Mouse (Mus musculus) hindbrain, embryonic 10.5 days (tissue): ENCODE data around the gene March2. TPM values are rescaled to one million over a fixed set of nuclear protein-coding genes. Genes with fewer than 3 reads are reported as not detected.

ENCODE experiments used
- DNase-seq: peaks from one replicate; pipeline ENCODE4 v3.0.0-alpha.2; 2017; ENCODE audit warnings: low spot score
- H3K27ac ChIP-seq: fragments of 300-500 bp; sonication (generic); 2 replicates; pipeline ENCODE4 v1.5.1; 2016; ENCODE audit warnings: mild to moderate bottlenecking, moderate library complexity
- H3K27me3 ChIP-seq: fragments of 300-500 bp; sonication (generic); 2 replicates; pipeline ENCODE4 v1.6.1; 2016; ENCODE audit warnings: mild to moderate bottlenecking; ENCODE audit not compliant: poor library complexity, insufficient read depth, severe bottlenecking
- H3K36me3 ChIP-seq: fragments of 300-500 bp; sonication (generic); 2 replicates; pipeline ENCODE4 v1.6.1; 2016; ENCODE audit warnings: mild to moderate bottlenecking, moderate library complexity
- H3K4me1 ChIP-seq: fragments of 300-500 bp; sonication (generic); replicated peaks from 2 replicates; pipeline ENCODE4 v1.6.1; 2016; ENCODE audit warnings: mild to moderate bottlenecking
- H3K4me3 ChIP-seq: fragments of 300-500 bp; sonication (generic); 2 replicates; pipeline ENCODE4 v1.5.1; 2016; ENCODE audit warnings: mild to moderate bottlenecking, moderate library complexity
- H3K9me3 ChIP-seq: fragments of 300-500 bp; sonication (generic); 2 replicates; pipeline ENCODE4 v1.6.1; 2016; ENCODE audit warnings: mild to moderate bottlenecking, moderate library complexity
- WGBS: fragments of 180-500 bp; shearing (Covaris S2); methylation state at CpG from one replicate; pipeline ENCODE4 v1.1.7; 2016; 5-methylcytosine and 5-hydroxymethylcytosine counted together
- polyA plus RNA-seq: library from polyadenylated mRNA; unstranded; fragments of >200 nt; fragmentation: Nextera tagmentation; extraction: Ambion mirVana; gene quantifications from 2 replicates; pipeline ENCODE4 v1.2.1, GENCODE M21; 2016

Gene March2
- polyA plus RNA-seq = 36.7 and 45.4 TPM in 2 replicates

- Histone ChIP-seq H3K36me3 (peaks cover 4% of the 10 kb centered on the region; the same call in 1 of the 2 replicates), H3K9me3 (no peaks in the 10 kb centered on the region), H3K27ac (peak within 1 kb of the TSS; percentile 92), H3K4me3 (peak within 1 kb of the TSS; percentile 89), H3K27me3 (no peaks in the 10 kb centered on the region), H3K4me1 (peaks cover 6% of the 10 kb centered on the region; the same call in 1 of the 2 replicates)
- under 1% methylated on average over 46 of the region's 46 CpGs for WGBS
- DNase-seq = peak; percentile 97
Observed at GRCm38 (mm10) chr17:33718384-33718881, at the start of gene March2. Gene March2 (minus strand): TSS chr17:33718670.

- Histone ChIP-seq H3K4me3 (no peak overlapping the region), H3K27ac (no peak overlapping the region), H3K9me3 (no peaks in the 10 kb centered on the region), H3K27me3 (no peaks in the 10 kb centered on the region), H3K4me1 (no peaks in the 10 kb centered on the region), H3K36me3 (no peaks in the 10 kb centered on the region)
- no peak for DNase-seq
- WGBS = 78% methylated on average over 3 of the region's 3 CpGs
Observed at GRCm38 (mm10) chr17:33766389-33766788, 47.9 kb upstream of the March2 start.

- WGBS = 3% methylated on average over 35 of the region's 35 CpGs
- peak; percentile 99 for DNase-seq
- Histone ChIP-seq H3K4me1 (peaks cover 43% of the 10 kb centered on the region), H3K9me3 (no peaks in the 10 kb centered on the region), H3K4me3 (peak within 1 kb of the TSS; percentile 92), H3K27ac (peak within 1 kb of the TSS; percentile 100), H3K27me3 (no peaks in the 10 kb centered on the region), H3K36me3 (peaks cover 19% of the 10 kb centered on the region)
Observed at GRCm38 (mm10) chr17:33760255-33761165, 42.0 kb upstream of the March2 start, which contains the start of gene Rab11b. Gene Rab11b (minus strand): TSS chr17:33760530.

- peak overlapping the region; percentile 92 for H3K4me3 ChIP-seq
- peak; percentile 93 for DNase-seq
- peak overlapping the region; percentile 100 for H3K27ac ChIP-seq
- peaks cover 21% of the 10 kb centered on the region for H3K36me3 ChIP-seq
- no peaks in the 10 kb centered on the region for H3K27me3 ChIP-seq
- WGBS = 0% methylated on average over 38 of the region's 38 CpGs
- no peaks in the 10 kb centered on the region for H3K9me3 ChIP-seq
- peaks cover 46% of the 10 kb centered on the region for H3K4me1 ChIP-seq
Observed at GRCm38 (mm10) chr17:33759767-33760254, 41.3 kb upstream of the March2 start.

GRCm38 (mm10) chr17:33757231-33757630 is 38.8 kb upstream of the March2 start:
- Histone ChIP-seq H3K27me3 (no peaks in the 10 kb centered on the region), H3K27ac (no peak overlapping the region), H3K4me3 (no peak overlapping the region), H3K4me1 (peaks cover 46% of the 10 kb centered on the region), H3K9me3 (no peaks in the 10 kb centered on the region), H3K36me3 (peaks cover 40% of the 10 kb centered on the region)
- no peak for DNase-seq
- 77% methylated on average over 4 of the region's 4 CpGs for WGBS

GRCm38 (mm10) chr17:33756108-33756790 is 37.8 kb upstream of the March2 start:
- Histone ChIP-seq H3K27me3 (no peaks in the 10 kb centered on the region), H3K4me3 (no peak overlapping the region), H3K4me1 (peaks cover 46% of the 10 kb centered on the region), H3K9me3 (no peaks in the 10 kb centered on the region), H3K36me3 (peaks cover 49% of the 10 kb centered on the region), H3K27ac (no peak overlapping the region)
- 93% methylated on average over 3 of the region's 3 CpGs for WGBS
- DNase-seq = no peak

GRCm38 (mm10) chr17:33755418-33756107 is 37.1 kb upstream of the March2 start:
- Histone ChIP-seq H3K9me3 (no peaks in the 10 kb centered on the region), H3K27me3 (no peaks in the 10 kb centered on the region), H3K4me1 (peaks cover 46% of the 10 kb centered on the region), H3K4me3 (no peak overlapping the region), H3K36me3 (peaks cover 56% of the 10 kb centered on the region), H3K27ac (no peak overlapping the region)
- no peak for DNase-seq
- WGBS = 88% methylated on average over 10 of the region's 10 CpGs

- no peak for DNase-seq
- peaks cover 65% of the 10 kb centered on the region for H3K36me3 ChIP-seq
- H3K4me1 ChIP-seq = peaks cover 45% of the 10 kb centered on the region
- H3K9me3 ChIP-seq = no peaks in the 10 kb centered on the region
- H3K4me3 ChIP-seq = no peak overlapping the region
- H3K27me3 ChIP-seq = no peaks in the 10 kb centered on the region
- 75% methylated on average over 1 of the region's 1 CpGs for WGBS
- H3K27ac ChIP-seq = no peak overlapping the region
Observed at GRCm38 (mm10) chr17:33754656-33755055, 36.2 kb upstream of the March2 start.

GRCm38 (mm10) chr17:33752297-33752696 is 33.8 kb upstream of the March2 start:
- Histone ChIP-seq H3K9me3 (no peaks in the 10 kb centered on the region), H3K4me1 (peaks cover 21% of the 10 kb centered on the region), H3K36me3 (peaks cover 83% of the 10 kb centered on the region), H3K27me3 (no peaks in the 10 kb centered on the region), H3K4me3 (no peak overlapping the region), H3K27ac (no peak overlapping the region)
- no peak for DNase-seq
- 96% methylated on average over 2 of the region's 2 CpGs for WGBS

- no peaks in the 10 kb centered on the region for H3K9me3 ChIP-seq
- no peaks in the 10 kb centered on the region for H3K27me3 ChIP-seq
- no peak overlapping the region for H3K4me3 ChIP-seq
- H3K27ac ChIP-seq = no peak overlapping the region
- H3K36me3 ChIP-seq = peaks cover 84% of the 10 kb centered on the region
- DNase-seq = no peak
- H3K4me1 ChIP-seq = peaks cover 10% of the 10 kb centered on the region
Observed at GRCm38 (mm10) chr17:33751181-33751580, 32.7 kb upstream of the March2 start.

- H3K36me3 ChIP-seq = peaks cover 94% of the 10 kb centered on the region
- no peak overlapping the region for H3K4me3 ChIP-seq
- no peaks in the 10 kb centered on the region for H3K9me3 ChIP-seq
- DNase-seq = no peak
- H3K27ac ChIP-seq = no peak overlapping the region
- no peaks in the 10 kb centered on the region for H3K4me1 ChIP-seq
- WGBS = 97% methylated on average over 5 of the region's 5 CpGs
- H3K27me3 ChIP-seq = no peaks in the 10 kb centered on the region
Observed at GRCm38 (mm10) chr17:33749451-33749850, 31.0 kb upstream of the March2 start.

GRCm38 (mm10) chr17:33746011-33746410 is 27.5 kb upstream of the March2 start:
- Histone ChIP-seq H3K36me3 (peaks cover 64% of the 10 kb centered on the region), H3K27me3 (no peaks in the 10 kb centered on the region), H3K4me3 (no peak overlapping the region), H3K9me3 (no peaks in the 10 kb centered on the region), H3K27ac (no peak overlapping the region), H3K4me1 (no peaks in the 10 kb centered on the region)
- WGBS = 81% methylated on average over 2 of the region's 2 CpGs
- no peak for DNase-seq
